ENCODE assay signal across 22 mouse cellular contexts in genomic region chr16:31211503-31211902, GRCm38 (mm10). TPM values are rescaled to one million over a fixed set of nuclear protein-coding genes. Genes with fewer than 3 reads are reported as not detected.
A peak's percentile ranks its signal among the peaks of the same experiment; 100 is the strongest.
DNase-seq lines count a peak whose midpoint lies in the region; ATAC-seq and TF ChIP-seq lines count a peak whose summit lies in the region.
"Had no signal": no experiment of that assay in that cellular context is flagged by ENCODE, and none has a peak within 500 bp of the region (broad histone marks: within the 10 kb centered on the region; RNA-seq: fewer than 3 reads in every experiment).

No protein-coding gene starts in this region.

- no peak for TF ChIP-seq CTCF in kidney, adult 2 months (conservative IDR thresholded peaks at IDR 0.05; ENCODE audit: insufficient read depth, insufficient read length, low read depth, low read length)
- no peak for TF ChIP-seq CTCF in lung, postnatal 0 days (IDR thresholded peaks at IDR 0.05)
- no peak for TF ChIP-seq CTCF in stomach, postnatal 0 days (IDR thresholded peaks at IDR 0.05; ENCODE audit: low read depth)

- H3K27me3 ChIP-seq in kidney, adult 2 months (replicated peaks; ENCODE audit: control insufficient read depth, insufficient read depth, low read length): no peaks in the 10 kb centered on the region
- H3K27me3 ChIP-seq in lung, postnatal 0 days (replicated peaks; ENCODE audit: insufficient read depth, low read length): no peaks in the 10 kb centered on the region
- H3K27me3 ChIP-seq in stomach, postnatal 0 days (ENCODE audit: control insufficient read depth, insufficient read depth, low read length): no peaks in the 10 kb centered on the region
- H3K27me3 ChIP-seq: forebrain, embryonic 13.5 days; Patski had no signal

- no peak for TF ChIP-seq POLR2A in kidney, adult 2 months (IDR thresholded peaks at IDR 0.05; ENCODE audit: low read depth, low read length)

- no peaks in the 10 kb centered on the region for H3K36me3 ChIP-seq in kidney, adult 2 months (ENCODE audit: control insufficient read depth, insufficient read depth, low read length)
- no peaks in the 10 kb centered on the region for H3K36me3 ChIP-seq in lung, postnatal 0 days (ENCODE audit: insufficient read depth, low read length)
- H3K36me3 ChIP-seq in stomach, postnatal 0 days (ENCODE audit: control insufficient read depth, insufficient read depth, low read length): no peaks in the 10 kb centered on the region
- H3K36me3 ChIP-seq: hindbrain, embryonic 10.5 days; limb, embryonic 10.5 days had no signal

- no peak overlapping the region for H3K4me3 ChIP-seq in kidney, adult 2 months (ENCODE audit: insufficient read depth, low read depth, low read length)
- no peak overlapping the region for H3K4me3 ChIP-seq in lung, postnatal 0 days (ENCODE audit: low read depth, low read length)
- H3K4me3 ChIP-seq in stomach, postnatal 0 days (ENCODE audit: low read depth, low read length): no peak overlapping the region
- H3K4me3 ChIP-seq: forebrain, embryonic 13.5 days; heart, adult 2 months; hindbrain, embryonic 10.5 days; limb, embryonic 10.5 days had no signal

- peak; percentile 24 for DNase-seq in kidney, adult 2 months
- DNase-seq in kidney, postnatal 14 days: no peak
- peak; percentile 19 for DNase-seq in testis, postnatal 10 days (ENCODE audit: low spot score)
- DNase-seq in testis, postnatal 14 days (ENCODE audit: low spot score): no peak
- DNase-seq in lung, postnatal 0 days (ENCODE audit: low spot score): peak; percentile 64
- no peak for DNase-seq in stomach, postnatal 0 days (ENCODE audit: low spot score)
- no peak for DNase-seq in ovary, postnatal 10 days (ENCODE audit: low spot score)
- no peak for DNase-seq in urinary bladder, postnatal 14 days (ENCODE audit: low spot score)
- DNase-seq: adrenal gland, postnatal 36 days; cerebellum, adult 8-10 months; gastrocnemius, postnatal 14 days; heart, adult 2 months; kidney, adult 11 months; spleen, adult 18-20 months; thymus, adult 2 months had no signal

- no peaks in the 10 kb centered on the region for H3K4me1 ChIP-seq in kidney, adult 2 months (ENCODE audit: control insufficient read depth, insufficient read depth, low read length)
- peaks cover 5% of the 10 kb centered on the region; the same call in 1 of the 2 replicates for H3K4me1 ChIP-seq in lung, postnatal 0 days (ENCODE audit: insufficient read depth, low read depth, low read length)
- H3K4me1 ChIP-seq in stomach, postnatal 0 days (replicated peaks; ENCODE audit: control insufficient read depth, insufficient read depth): no peaks in the 10 kb centered on the region
- H3K4me1 ChIP-seq: forebrain, embryonic 13.5 days; hindbrain, embryonic 10.5 days had no signal

- peak; percentile 91 for TF ChIP-seq EP300 in lung, postnatal 0 days (IDR thresholded peaks at IDR 0.05)
- TF ChIP-seq EP300 in stomach, postnatal 0 days (optimal IDR thresholded peaks at IDR 0.05): no peak

- WGBS in kidney, adult 2 months: 74% methylated on average over 9 of the region's 9 CpGs
- 48% methylated on average over 9 of the region's 9 CpGs for WGBS in lung, postnatal 0 days
- 44% methylated on average over 9 of the region's 9 CpGs for WGBS in stomach, postnatal 0 days

- H3K9me3 ChIP-seq in lung, postnatal 0 days (ENCODE audit: low read length): no peaks in the 10 kb centered on the region
- H3K9me3 ChIP-seq in stomach, postnatal 0 days (ENCODE audit: control insufficient read depth, low read length): no peaks in the 10 kb centered on the region
- H3K9me3 ChIP-seq: limb, embryonic 10.5 days had no signal

- H3K4me2 ChIP-seq in lung, postnatal 0 days (replicated peaks; ENCODE audit: low read depth, low read length): no peak overlapping the region
- H3K4me2 ChIP-seq in stomach, postnatal 0 days (replicated peaks; ENCODE audit: low read depth): no peak overlapping the region
- H3K4me2 ChIP-seq: forebrain, embryonic 13.5 days; liver, embryonic 11.5 days had no signal

- no peak overlapping the region for H3K27ac ChIP-seq in kidney, adult 2 months (ENCODE audit: insufficient read depth, low read depth, low read length)
- 0 out of 2 replicates have a peak overlapping the region, but pooled peaks have one; percentile 74 for H3K27ac ChIP-seq in lung, postnatal 0 days (ENCODE audit: low read length)
- H3K27ac ChIP-seq in stomach, postnatal 0 days (replicated peaks): no peak overlapping the region
- H3K27ac ChIP-seq: forebrain, embryonic 13.5 days; heart, adult 2 months; hindbrain, embryonic 10.5 days; hindbrain, postnatal 0 days; kidney, postnatal 0 days; limb, embryonic 10.5 days had no signal

- ATAC-seq in lung, postnatal 0 days: peak; percentile 84
- 0 out of 2 replicates have a peak, but pooled peaks have one; percentile 26 for ATAC-seq in stomach, postnatal 0 days (ENCODE audit: low FRiP score, low TSS enrichment)
- ATAC-seq: forebrain, embryonic 13.5 days; hindbrain, postnatal 0 days; Patski had no signal

- H3K9ac ChIP-seq in lung, postnatal 0 days (replicated peaks; ENCODE audit: low read depth): no peak overlapping the region
- no peak overlapping the region for H3K9ac ChIP-seq in stomach, postnatal 0 days (ENCODE audit: low read length)
- H3K9ac ChIP-seq: forebrain, embryonic 13.5 days had no signal

RNA-seq across cellular contexts. Expression of gene Acap2, which starts 10.5 kb away (rescaled TPM):
- 7.7 and 8.6 TPM in 2 replicates for polyA plus RNA-seq in kidney, adult 2 months (2012; rRNA removed)
- polyA plus RNA-seq in lung, postnatal 0 days (2015; fragmentation: Nextera tagmentation; extraction: Ambion mirVana): 22.0 and 25.1 TPM in 2 replicates
- 12.9 and 14.8 TPM in 2 replicates for polyA plus RNA-seq in stomach, postnatal 0 days (2015; fragmentation: Nextera tagmentation; extraction: Ambion mirVana)

Comparison
In these comparisons a context has a peak if more than half of its experiments do, and no peak if none do; other contexts are left out.
1. DNase-seq: peak in kidney, adult 2 months (single experiment), testis, postnatal 10 days (single experiment) and lung, postnatal 0 days (single experiment); none in kidney, postnatal 14 days (single experiment), testis, postnatal 14 days (single experiment), stomach, postnatal 0 days (single experiment), ovary, postnatal 10 days (single experiment) and urinary bladder, postnatal 14 days (single experiment).